In genomic region chr17:56906166-56906565, GRCm38 (mm10) we compare ENCODE assay signal across 26 mouse cellular contexts. TPM values are rescaled to one million over a fixed set of nuclear protein-coding genes. Genes with fewer than 3 reads are reported as not detected.
DNase-seq lines count a peak whose midpoint lies in the region; ATAC-seq and TF ChIP-seq lines count a peak whose summit lies in the region.
"Had no signal": no experiment of that assay in that cellular context is flagged by ENCODE, and none has a peak within 500 bp of the region (broad histone marks: within the 10 kb centered on the region; RNA-seq: fewer than 3 reads in every experiment).

No protein-coding gene starts in this region.

- no peaks in the 10 kb centered on the region for H3K9me3 ChIP-seq in lung, postnatal 0 days (ENCODE audit: low read length)
- H3K9me3 ChIP-seq: embryonic facial prominence, embryonic 13.5 days; embryonic facial prominence, embryonic 15.5 days; forebrain, embryonic 10.5 days; forebrain, embryonic 12.5 days had no signal

- H3K27ac ChIP-seq in lung, postnatal 0 days (ENCODE audit: low read length) = peak overlapping the region; percentile 77
- H3K27ac ChIP-seq: embryonic facial prominence, embryonic 13.5 days; forebrain, embryonic 10.5 days; forebrain, embryonic 12.5 days had no signal

- TF ChIP-seq CTCF in lung, postnatal 0 days (IDR thresholded peaks at IDR 0.05) = no peak

- no peak overlapping the region for H3K9ac ChIP-seq in lung, postnatal 0 days (replicated peaks; ENCODE audit: low read depth)
- H3K9ac ChIP-seq: embryonic facial prominence, embryonic 13.5 days; embryonic facial prominence, embryonic 15.5 days; forebrain, embryonic 12.5 days had no signal

- H3K4me1 ChIP-seq in lung, postnatal 0 days (ENCODE audit: insufficient read depth, low read depth, low read length) = peaks cover 19% of the 10 kb centered on the region
- H3K4me1 ChIP-seq: embryonic facial prominence, embryonic 13.5 days; forebrain, embryonic 10.5 days; forebrain, embryonic 12.5 days had no signal

- H3K4me3 ChIP-seq in lung, postnatal 0 days (ENCODE audit: low read depth, low read length) = no peak overlapping the region
- H3K4me3 ChIP-seq: embryonic facial prominence, embryonic 13.5 days; embryonic facial prominence, embryonic 15.5 days; erythroblast, embryonic 14.5 days; forebrain, embryonic 10.5 days; forebrain, embryonic 12.5 days had no signal

- 0 out of 2 replicates have a peak, but pooled peaks cover 6% of the 10 kb centered on the region for H3K36me3 ChIP-seq in lung, postnatal 0 days (ENCODE audit: insufficient read depth, low read length)

- no peaks in the 10 kb centered on the region for H3K27me3 ChIP-seq in lung, postnatal 0 days (replicated peaks; ENCODE audit: insufficient read depth, low read length)
- H3K27me3 ChIP-seq: embryonic facial prominence, embryonic 13.5 days; embryonic facial prominence, embryonic 15.5 days; forebrain, embryonic 12.5 days had no signal

- TF ChIP-seq EP300 in lung, postnatal 0 days (IDR thresholded peaks at IDR 0.05) = no peak

- no peak for ATAC-seq in lung, postnatal 0 days
- ATAC-seq in megakaryocyte progenitor cell, adult 5-6 weeks (replicated peaks; ENCODE audit: poor library complexity) = no peak
- ATAC-seq: forebrain, embryonic 14.5 days; forebrain, embryonic 16.5 days had no signal

- WGBS in lung, postnatal 0 days = 74% methylated on average over 3 of the region's 3 CpGs

- no peak overlapping the region for H3K4me2 ChIP-seq in lung, postnatal 0 days (replicated peaks; ENCODE audit: low read depth, low read length)
- H3K4me2 ChIP-seq: embryonic facial prominence, embryonic 13.5 days; embryonic facial prominence, embryonic 15.5 days; forebrain, embryonic 12.5 days had no signal

- peak; percentile 54 for DNase-seq in adrenal gland, adult 2 months
- no peak for DNase-seq in adrenal gland, adult 8-10 months
- DNase-seq in lung, postnatal 0 days (ENCODE audit: low spot score) = no peak
- DNase-seq in lung, postnatal 14 days = no peak
- DNase-seq in 416B (ENCODE audit: low read depth) = peak; percentile 24
- DNase-seq: adrenal gland, postnatal 10 days; cerebellum, adult 11 months; cerebellum, adult 18-20 months; cerebellum, adult 8-10 months; cerebellum, adult 9-11 months; cerebellum, postnatal 14 days; cerebellum, postnatal 36 days; embryo, embryonic 11 days had no signal

RNA-seq across cellular contexts. Expression of gene Mllt1, which starts 29.0 kb away (rescaled TPM):
- total RNA-seq in adrenal gland, adult 2 months (2021) = 10 to 100 TPM; 32.9 to 46.8 TPM
- 54.8 and 55.0 TPM in 2 replicates for polyA plus RNA-seq in adrenal gland, adult 2 months (2012; rRNA removed)
- 10 to 100 TPM; 29.0 to 38.7 (median 36.0) TPM for total RNA-seq in adrenal gland, adult 8-10 months (2022)
- polyA plus RNA-seq in lung, postnatal 0 days (2015; fragmentation: Nextera tagmentation; extraction: Ambion mirVana) = 17.7 TPM in 2 replicates
- total RNA-seq in megakaryocyte progenitor cell, adult 5-6 weeks (2015) = 15.5 and 18.2 TPM in 2 replicates
- total RNA-seq in megakaryocyte progenitor cell, adult 5-6 weeks (2017) = 18.2 and 20.7 TPM in 2 replicates

RNA-seq across cellular contexts. Expression of gene 1700061G19Rik, which starts 30.9 kb away (rescaled TPM):
- total RNA-seq in adrenal gland, adult 2 months (2021) = 1 to 10 TPM; 2.7 to 5.1 TPM
- polyA plus RNA-seq in adrenal gland, adult 2 months (2012; rRNA removed) = 0.07 and 0.13 TPM in 2 replicates
- total RNA-seq in adrenal gland, adult 8-10 months (2022) = 1 to 10 TPM in 3 of 4 experiments, under 1 TPM in 1; 0.34 to 1.7 (median 1.3) TPM
- 0.15 and 0.23 TPM in 2 replicates for polyA plus RNA-seq in lung, postnatal 0 days (2015; fragmentation: Nextera tagmentation; extraction: Ambion mirVana)
- 0.07 TPM in 1 of 2 replicates, not detected in the other for total RNA-seq in megakaryocyte progenitor cell, adult 5-6 weeks (2015)
- not detected in 2 replicates for total RNA-seq in megakaryocyte progenitor cell, adult 5-6 weeks (2017)
- polyA plus RNA-seq: erythroblast, embryonic 14.5 days had no signal

RNA-seq across cellular contexts. Expression of gene Acsbg2, which starts 31.9 kb away (rescaled TPM):
- total RNA-seq in adrenal gland, adult 2 months (2021) = under 1 TPM; 0.20 to 0.59 TPM
- polyA plus RNA-seq in adrenal gland, adult 2 months (2012; rRNA removed) = 0.09 and 0.11 TPM in 2 replicates
- total RNA-seq in adrenal gland, adult 8-10 months (2022) = under 1 TPM in 3 of 4 experiments, not detected in 1; 0.22 to 0.40 (median 0.23) TPM
- not detected in 2 replicates for polyA plus RNA-seq in lung, postnatal 0 days (2015; fragmentation: Nextera tagmentation; extraction: Ambion mirVana)
- total RNA-seq in megakaryocyte progenitor cell, adult 5-6 weeks (2015) = not detected in 2 replicates
- not detected in 2 replicates for total RNA-seq in megakaryocyte progenitor cell, adult 5-6 weeks (2017)
- total RNA-seq: common myeloid progenitor, adult 5-6 weeks; MEL had no signal
- polyA plus RNA-seq: brain, embryonic 14.5 days; C2C12; embryonic facial prominence, embryonic 11.5 days; embryonic facial prominence, embryonic 13.5 days; erythroblast, embryonic 14.5 days; forebrain, embryonic 10.5 days; forebrain, embryonic 12.5 days; forebrain, embryonic 14.5 days; forebrain, embryonic 16.5 days had no signal

Comparison
In these comparisons a context has a peak if more than half of its experiments do, and no peak if none do; other contexts are left out.
1. DNase-seq: peak in adrenal gland, adult 2 months (single experiment) and 416B (single experiment); none in adrenal gland, adult 8-10 months (single experiment), lung, postnatal 0 days (single experiment) and lung, postnatal 14 days (single experiment).